Mouse (Mus musculus): ENCODE data around the gene Tpm1.

Gene Tpm1

GRCm38 (mm10) chr9:67028133-67028724 is 21.0 kb downstream of the Tpm1 start:
- in situ Hi-C loops (cut with MseI, MboI), result no loop called here

GRCm38 (mm10) chr9:67026890-67027289 is 22.3 kb downstream of the Tpm1 start:
- in situ Hi-C loops (cut with MseI, MboI), result no loop called here

- in situ Hi-C loops (cut with MseI, MboI), result no loop called here
These were observed 23.1 kb downstream of the Tpm1 start for GRCm38 (mm10) chr9:67026061-67026460.

- in situ Hi-C loops (cut with MseI, MboI), result no loop called here
These were observed 24.1 kb downstream of the Tpm1 start for GRCm38 (mm10) chr9:67024889-67025692.

DNA sequence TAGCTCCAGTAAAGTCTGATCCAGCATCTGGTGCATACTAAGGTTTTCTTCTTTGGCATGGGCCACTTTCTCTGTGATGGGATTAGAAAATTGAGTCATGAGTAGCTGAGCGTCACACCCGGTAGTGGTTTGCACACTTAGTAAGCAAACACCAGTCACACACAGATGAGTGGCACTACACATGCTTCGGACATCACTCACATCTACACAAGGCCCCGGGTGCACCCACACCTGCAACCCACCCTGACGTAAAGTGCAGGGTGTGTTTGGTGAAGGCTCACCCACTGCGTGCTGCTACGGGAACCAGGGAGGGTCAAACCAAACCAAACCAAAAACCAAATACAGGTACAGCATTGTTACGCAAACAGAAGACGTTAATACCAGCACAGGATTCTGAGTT is 25.8 kb downstream of the Tpm1 start:
- in situ Hi-C loops (cut with MseI, MboI), result no loop called here

GRCm38 (mm10) chr9:67020063-67020462 is 29.1 kb downstream of the Tpm1 start:
- in situ Hi-C loops (cut with MseI, MboI), result no loop called here

GRCm38 (mm10) chr9:67013501-67013900 is 35.7 kb downstream of the Tpm1 start:
- in situ Hi-C loops (cut with MseI, MboI), result no loop called here

DNA sequence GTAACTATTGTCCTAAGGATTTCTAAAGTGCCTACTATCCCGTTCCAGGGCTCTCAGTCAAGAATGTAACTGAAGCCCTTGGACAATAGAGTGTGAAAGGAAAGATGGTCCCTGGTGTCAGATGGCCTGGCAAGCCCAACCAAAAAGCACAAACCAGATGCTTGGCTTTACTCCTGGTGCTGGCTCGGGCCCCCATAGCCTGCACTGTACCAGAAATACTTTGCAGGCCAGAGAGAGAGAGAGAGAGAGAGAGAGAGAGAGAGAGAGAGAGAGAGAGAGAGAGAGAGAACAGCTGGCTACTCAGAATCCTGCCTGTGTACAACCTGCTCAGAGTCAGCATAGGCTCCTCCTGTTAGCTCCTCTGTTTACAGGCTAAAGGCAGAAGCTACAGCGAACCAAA is 36.7 kb downstream of the Tpm1 start:
- in situ Hi-C loops (cut with MseI, MboI), result no loop called here

GRCm38 (mm10) chr9:67011483-67011882 is 37.7 kb downstream of the Tpm1 start:
- in situ Hi-C loops (cut with MseI, MboI), result no loop called here

DNA sequence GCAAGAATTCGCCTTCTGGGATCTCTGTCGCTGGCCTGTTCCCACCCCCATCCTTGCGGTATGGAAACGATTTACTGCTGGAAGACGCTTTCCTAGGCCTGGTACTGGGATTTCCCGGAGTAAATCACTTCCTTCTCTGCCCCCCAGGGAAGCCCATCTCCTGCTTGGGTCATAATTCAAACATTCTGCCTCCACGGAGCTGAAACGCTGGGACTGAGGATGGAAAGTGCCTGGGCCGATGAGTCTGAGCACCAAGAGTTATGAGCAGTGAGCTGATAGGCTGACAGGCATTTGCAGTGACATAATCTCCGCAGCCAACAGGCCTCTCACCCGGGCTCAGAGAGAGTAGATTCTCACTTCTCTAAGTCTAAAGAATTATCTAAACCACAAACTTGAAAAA is 40.4 kb downstream of the Tpm1 start:
- in situ Hi-C loops (cut with MseI, MboI), result no loop called here

DNA sequence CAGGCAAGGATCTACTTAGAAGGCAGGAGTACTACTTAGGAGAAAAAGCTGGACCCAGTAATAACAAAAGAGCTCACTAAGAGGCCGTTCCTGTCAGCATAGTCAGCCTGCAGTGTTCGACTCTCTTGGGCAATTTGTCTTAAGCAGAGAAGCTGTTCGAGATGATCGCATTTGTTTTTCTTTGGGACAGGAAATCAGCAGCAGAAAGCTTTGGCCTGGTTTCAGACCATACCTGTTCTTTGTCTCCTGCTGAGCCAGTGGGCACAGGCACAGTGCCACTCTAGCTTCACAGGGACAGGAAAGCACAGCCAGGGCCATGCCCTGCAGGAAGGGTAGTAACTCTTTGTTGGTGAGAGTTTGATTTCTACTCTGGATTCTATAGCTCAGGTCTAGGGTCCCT is 42.8 kb downstream of the Tpm1 start:
- in situ Hi-C loops (cut with MseI, MboI), result no loop called here

GRCm38 (mm10) chr9:67005161-67005742 is 44.0 kb downstream of the Tpm1 start:
- in situ Hi-C loops (cut with MseI, MboI), result no loop called here

- in situ Hi-C loops (cut with MseI, MboI), result no loop called here
These were observed 45.5 kb downstream of the Tpm1 start for GRCm38 (mm10) chr9:67003656-67004055.

- in situ Hi-C loops (cut with MseI, MboI), result no loop called here
These were observed 46.0 kb downstream of the Tpm1 start for GRCm38 (mm10) chr9:67003156-67003555.

- in situ Hi-C loops (cut with MseI, MboI), result no loop called here
These were observed 47.7 kb downstream of the Tpm1 start for GRCm38 (mm10) chr9:67001506-67001905.

DNA sequence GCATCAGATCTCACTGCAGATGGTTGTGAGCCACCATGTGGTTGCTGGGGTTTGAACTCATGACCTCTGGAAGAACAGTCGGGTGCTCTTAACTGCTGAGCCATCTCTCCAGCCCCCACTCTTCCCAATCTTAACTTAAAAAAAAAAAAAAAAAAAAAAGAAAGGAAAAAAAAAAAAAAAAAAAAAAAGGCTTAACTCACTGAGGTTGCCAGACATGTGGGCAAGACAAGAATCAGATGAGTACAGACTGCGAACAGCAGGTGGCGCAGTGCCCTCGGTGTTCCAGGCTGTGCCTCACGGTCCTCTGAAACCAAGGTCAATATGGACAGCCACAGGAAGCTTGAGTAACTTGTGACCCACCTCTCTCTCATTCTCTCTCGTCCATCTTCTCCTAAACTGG is 48.2 kb downstream of the Tpm1 start:
- in situ Hi-C loops (cut with MseI, MboI), result no loop called here

- in situ Hi-C loops (cut with MseI, MboI), result no loop called here
These were observed 49.5 kb downstream of the Tpm1 start for GRCm38 (mm10) chr9:66999698-67000097.

GRCm38 (mm10) chr9:66991750-66992410 is 57.3 kb downstream of the Tpm1 start:
- in situ Hi-C loops (cut with MseI, MboI), result no loop called here

DNA sequence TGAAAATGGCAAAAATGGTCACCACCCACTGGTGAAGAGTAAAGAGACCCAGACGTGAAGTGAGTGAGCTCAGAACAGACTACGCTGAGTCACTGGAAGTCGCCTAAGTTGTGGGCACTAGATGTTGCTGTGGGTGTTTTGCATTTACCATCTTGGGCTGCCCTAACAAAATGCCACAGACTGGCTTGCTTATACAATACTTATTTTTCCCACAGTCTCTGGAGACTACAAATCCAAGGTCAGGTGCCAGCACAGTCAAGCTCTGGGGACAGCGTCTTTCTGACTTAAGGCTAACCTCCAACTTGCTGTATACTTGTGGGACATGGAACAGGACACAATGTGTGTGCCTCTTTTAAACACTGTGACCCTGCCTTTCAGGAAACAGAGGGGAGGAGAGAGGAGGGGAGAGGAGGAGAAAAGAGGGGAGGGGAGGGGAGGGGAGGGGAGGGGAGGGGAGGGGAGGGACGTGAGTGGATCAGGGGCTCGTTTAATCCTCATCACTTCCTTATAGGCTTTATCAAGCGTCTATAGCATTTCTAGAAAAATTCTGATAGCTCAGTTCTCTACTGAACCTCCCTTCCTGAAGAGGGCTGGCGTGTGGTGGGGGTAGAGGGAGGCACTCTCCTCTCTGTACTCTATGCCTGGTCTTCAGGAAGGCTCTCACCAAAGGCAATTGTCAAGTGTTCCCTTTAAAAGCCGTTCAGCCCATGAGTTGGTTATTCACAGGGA is 58.0 kb downstream of the Tpm1 start:
- in situ Hi-C loops (cut with MseI, MboI), result no loop called here

- in situ Hi-C loops (cut with MseI, MboI), result no loop called here
These were observed 59.2 kb downstream of the Tpm1 start for GRCm38 (mm10) chr9:66990046-66990445.

DNA sequence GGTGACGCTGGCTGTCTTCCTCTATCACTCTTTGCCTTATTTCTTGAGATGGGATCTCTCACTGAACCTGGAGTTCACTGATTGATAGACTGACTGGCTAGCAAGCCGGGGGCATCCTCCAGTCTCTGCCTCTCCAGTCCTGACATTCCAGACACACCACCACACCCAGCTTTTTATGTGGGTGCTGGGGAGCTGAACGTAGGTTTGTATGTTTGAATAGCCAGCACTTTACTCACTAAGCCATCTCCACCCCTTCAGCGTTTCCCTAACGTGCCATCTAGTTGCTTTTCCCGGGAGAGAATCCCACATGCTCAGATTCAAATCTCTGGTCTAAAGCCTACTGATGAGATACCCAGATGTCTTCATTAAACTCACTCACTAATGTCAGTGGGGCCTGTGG is 59.6 kb downstream of the Tpm1 start:
- in situ Hi-C loops (cut with MseI, MboI), result no loop called here

- in situ Hi-C loops (cut with MseI, MboI), result no loop called here
These were observed 60.3 kb downstream of the Tpm1 start for GRCm38 (mm10) chr9:66988888-66989414.
